Mouse (Mus musculus): ENCODE data around the gene Mrpl30. TPM values are rescaled to one million over a fixed set of nuclear protein-coding genes. Genes with fewer than 3 reads are reported as not detected.

The Mrpl30 gene
- 142 and 149 TPM in 2 replicates for polyA plus RNA-seq (2012; rRNA removed)

GRCm38 (mm10) chr1:37890025-37890652 lies at the start of gene Mrpl30, which contains the start of gene Mitd1:
Gene Mrpl30, plus strand, starts transcription at chr1:37890477.
Gene Mitd1, minus strand, starts transcription at chr1:37890411.
- H3K4me1 ChIP-seq (ENCODE audit: control insufficient read depth, insufficient read depth, low read length) = no peaks in the 10 kb centered on the region
- peak; percentile 87 for TF ChIP-seq POLR2A (IDR thresholded peaks at IDR 0.05; ENCODE audit: extremely low read depth, insufficient read depth, low read length)
- TF ChIP-seq CTCF (IDR thresholded peaks at IDR 0.05; ENCODE audit: extremely low read depth, insufficient read depth, low read length) = no peak
- H3K27ac ChIP-seq (ENCODE audit: insufficient read depth, low read length) = no peak within 1 kb of the TSS
- peak within 1 kb of the TSS; percentile 58 for H3K4me3 ChIP-seq (ENCODE audit: insufficient read depth, low read length)

GRCm38 (mm10) chr1:37846878-37847277 lies 43.4 kb upstream of the Mrpl30 start:
- Histone ChIP-seq H3K4me1 (ENCODE audit: control insufficient read depth, insufficient read depth, low read length) (no peaks in the 10 kb centered on the region), H3K4me3 (ENCODE audit: insufficient read depth, low read length) (no peak overlapping the region), H3K27ac (ENCODE audit: insufficient read depth, low read length) (no peak overlapping the region)
- TF ChIP-seq POLR2A (IDR thresholded peaks at IDR 0.05; ENCODE audit: extremely low read depth, insufficient read depth, low read length) (no peak), CTCF (IDR thresholded peaks at IDR 0.05; ENCODE audit: extremely low read depth, insufficient read depth, low read length) (no peak)

GRCm38 (mm10) chr1:37850696-37851095 lies 39.6 kb upstream of the Mrpl30 start:
- TF ChIP-seq CTCF (IDR thresholded peaks at IDR 0.05; ENCODE audit: extremely low read depth, insufficient read depth, low read length) = no peak
- TF ChIP-seq POLR2A (IDR thresholded peaks at IDR 0.05; ENCODE audit: extremely low read depth, insufficient read depth, low read length) = no peak
- Histone ChIP-seq H3K4me1 (ENCODE audit: control insufficient read depth, insufficient read depth, low read length) (no peaks in the 10 kb centered on the region), H3K27ac (ENCODE audit: insufficient read depth, low read length) (no peak overlapping the region), H3K4me3 (ENCODE audit: insufficient read depth, low read length) (no peak overlapping the region)

- TF ChIP-seq POLR2A (IDR thresholded peaks at IDR 0.05; ENCODE audit: extremely low read depth, insufficient read depth, low read length) (peak; percentile 98), CTCF (IDR thresholded peaks at IDR 0.05; ENCODE audit: extremely low read depth, insufficient read depth, low read length) (no peak)
- H3K4me1 ChIP-seq (ENCODE audit: control insufficient read depth, insufficient read depth, low read length) = no peaks in the 10 kb centered on the region
- peak overlapping the region; percentile 88; the same call in 1 of the 2 replicates for H3K27ac ChIP-seq (ENCODE audit: insufficient read depth, low read length)
- H3K4me3 ChIP-seq (ENCODE audit: insufficient read depth, low read length) = peak overlapping the region; percentile 52
Measured at GRCm38 (mm10) chr1:37864511-37865400, 25.5 kb upstream of the Mrpl30 start.

GRCm38 (mm10) chr1:37865401-37866215 lies 24.7 kb upstream of the Mrpl30 start:
- Histone ChIP-seq H3K27ac (ENCODE audit: insufficient read depth, low read length) (peak overlapping the region; percentile 88), H3K4me1 (ENCODE audit: control insufficient read depth, insufficient read depth, low read length) (no peaks in the 10 kb centered on the region), H3K4me3 (ENCODE audit: insufficient read depth, low read length) (peak overlapping the region; percentile 52)
- TF ChIP-seq POLR2A (IDR thresholded peaks at IDR 0.05; ENCODE audit: extremely low read depth, insufficient read depth, low read length) = no peak
- no peak for TF ChIP-seq CTCF (IDR thresholded peaks at IDR 0.05; ENCODE audit: extremely low read depth, insufficient read depth, low read length)

GRCm38 (mm10) chr1:37866286-37866685 lies 24.0 kb upstream of the Mrpl30 start, which contains the start of gene Tsga10:
Gene Tsga10, minus strand, starts transcription at chr1:37866429.
- Histone ChIP-seq H3K4me1 (ENCODE audit: control insufficient read depth, insufficient read depth, low read length) (no peaks in the 10 kb centered on the region), H3K4me3 (ENCODE audit: insufficient read depth, low read length) (peak within 1 kb of the TSS; percentile 52), H3K27ac (ENCODE audit: insufficient read depth, low read length) (peak within 1 kb of the TSS; percentile 88)
- TF ChIP-seq POLR2A (IDR thresholded peaks at IDR 0.05; ENCODE audit: extremely low read depth, insufficient read depth, low read length) = no peak
- no peak for TF ChIP-seq CTCF (IDR thresholded peaks at IDR 0.05; ENCODE audit: extremely low read depth, insufficient read depth, low read length)

- Histone ChIP-seq H3K4me1 (ENCODE audit: control insufficient read depth, insufficient read depth, low read length) (no peaks in the 10 kb centered on the region), H3K4me3 (ENCODE audit: insufficient read depth, low read length) (no peak overlapping the region), H3K27ac (ENCODE audit: insufficient read depth, low read length) (no peak overlapping the region)
- TF ChIP-seq CTCF (IDR thresholded peaks at IDR 0.05; ENCODE audit: extremely low read depth, insufficient read depth, low read length) (peak; percentile 54), POLR2A (IDR thresholded peaks at IDR 0.05; ENCODE audit: extremely low read depth, insufficient read depth, low read length) (no peak)
Measured at GRCm38 (mm10) chr1:37867056-37867455, 23.2 kb upstream of the Mrpl30 start.

- no peak overlapping the region for H3K27ac ChIP-seq (ENCODE audit: insufficient read depth, low read length)
- no peaks in the 10 kb centered on the region for H3K4me1 ChIP-seq (ENCODE audit: control insufficient read depth, insufficient read depth, low read length)
- TF ChIP-seq CTCF (IDR thresholded peaks at IDR 0.05; ENCODE audit: extremely low read depth, insufficient read depth, low read length) = no peak
- no peak for TF ChIP-seq POLR2A (IDR thresholded peaks at IDR 0.05; ENCODE audit: extremely low read depth, insufficient read depth, low read length)
- no peak overlapping the region for H3K4me3 ChIP-seq (ENCODE audit: insufficient read depth, low read length)
Measured at GRCm38 (mm10) chr1:37867684-37868322, 22.5 kb upstream of the Mrpl30 start.

Measured in cortical plate, adult 2 months (tissue).